Mouse (Mus musculus) cerebellum, adult 11-12 months (tissue): ENCODE measurements around the gene Elfn2.

Experiments
- DNase-seq: peaks from one replicate; pipeline ENCODE4 v3.0.0; 2022

Elfn2 gene

DNA sequence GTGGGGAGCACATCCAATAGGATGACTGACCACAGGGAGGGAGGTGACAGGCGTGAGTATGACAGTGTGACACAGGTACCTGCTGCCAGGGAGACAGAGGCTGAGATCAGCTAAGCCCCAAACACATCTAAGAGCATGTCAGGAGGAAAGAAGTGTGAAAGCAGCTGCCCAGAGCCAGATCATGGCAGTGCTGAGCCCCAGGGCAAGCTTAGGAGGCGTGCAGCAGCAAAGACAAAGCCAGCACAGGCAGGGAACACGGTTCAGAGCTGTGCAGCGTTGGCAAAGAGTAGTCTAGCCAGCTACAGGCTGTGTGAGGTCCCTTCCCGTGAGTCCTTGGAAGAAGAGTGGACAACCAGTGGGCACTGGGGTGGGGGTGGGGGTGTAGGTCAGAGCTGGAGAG is 40.9 kb downstream of the Elfn2 start:
- DNase-seq: no peak

DNA sequence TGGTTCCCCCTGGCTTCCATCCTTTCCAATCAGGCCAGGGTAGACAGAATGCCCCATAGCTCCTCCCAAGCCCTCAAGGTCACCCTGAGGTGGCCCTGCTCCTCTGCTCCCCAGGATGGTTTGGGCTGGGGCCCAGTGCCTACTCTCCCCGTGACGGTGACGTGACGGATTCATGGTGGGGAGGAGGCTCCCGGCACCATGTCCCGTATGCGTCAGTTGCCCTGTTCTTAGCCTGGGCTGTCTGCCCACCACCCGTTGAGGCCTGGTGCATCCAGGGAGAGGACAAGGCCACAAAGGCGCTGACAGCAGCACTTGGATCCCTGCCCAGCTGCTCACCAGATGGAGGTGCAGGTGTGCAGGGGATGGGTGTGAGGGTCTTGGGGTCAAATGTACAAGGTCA is 41.6 kb downstream of the Elfn2 start:
- DNase-seq: peak; percentile 53

- DNase-seq: no peak
Observed at GRCm38 (mm10) chr15:78674912-78675412, 43.6 kb downstream of the Elfn2 start.

DNA sequence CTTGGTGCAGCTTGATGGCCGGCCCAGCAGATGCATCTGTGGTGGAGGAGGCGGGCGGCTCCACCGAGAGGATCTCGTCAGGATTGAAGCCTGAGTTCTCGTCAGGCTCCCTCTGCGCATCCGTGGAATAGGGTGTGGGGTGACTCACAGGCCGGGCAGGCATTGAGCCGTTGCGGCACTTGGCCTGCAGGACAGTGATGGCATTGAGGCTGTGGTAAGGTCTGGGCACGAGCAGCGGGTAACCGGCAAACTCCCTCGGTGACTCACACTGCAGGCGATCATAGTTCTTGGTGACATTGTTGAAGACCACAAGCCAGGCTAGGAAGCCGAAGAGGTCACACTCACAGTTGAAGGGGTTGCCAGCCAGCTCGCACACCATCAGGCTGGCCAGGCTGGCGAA is 45.1 kb downstream of the Elfn2 start:
- no peak for DNase-seq

DNA sequence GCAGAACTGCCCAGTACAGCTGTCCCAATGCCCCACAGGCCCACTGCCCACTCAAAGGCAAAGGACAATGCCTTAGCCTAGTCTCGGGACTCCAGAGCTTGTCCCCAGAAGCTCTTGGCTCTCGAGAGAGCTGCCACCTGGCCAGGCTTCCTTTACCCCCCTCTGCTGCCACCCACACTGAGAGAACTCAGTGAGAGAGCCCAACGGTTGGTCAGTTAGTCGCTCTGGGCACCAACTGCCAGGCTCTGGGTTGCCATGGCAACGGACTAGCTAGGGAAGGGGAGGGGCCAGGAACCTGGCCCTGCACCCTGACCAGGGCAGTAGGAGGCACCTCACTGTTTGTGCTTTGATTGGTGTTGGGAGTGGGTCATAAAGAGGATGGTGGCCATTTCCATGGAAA is 48.2 kb downstream of the Elfn2 start:
- peak; percentile 45 for DNase-seq

GRCm38 (mm10) chr15:78669221-78669871 is 49.2 kb downstream of the Elfn2 start:
- no peak for DNase-seq

- DNase-seq: no peak
Observed at GRCm38 (mm10) chr15:78664268-78664667, 54.3 kb downstream of the Elfn2 start.

- no peak for DNase-seq
Observed at GRCm38 (mm10) chr15:78651169-78651568, 67.4 kb downstream of the Elfn2 start.

DNA sequence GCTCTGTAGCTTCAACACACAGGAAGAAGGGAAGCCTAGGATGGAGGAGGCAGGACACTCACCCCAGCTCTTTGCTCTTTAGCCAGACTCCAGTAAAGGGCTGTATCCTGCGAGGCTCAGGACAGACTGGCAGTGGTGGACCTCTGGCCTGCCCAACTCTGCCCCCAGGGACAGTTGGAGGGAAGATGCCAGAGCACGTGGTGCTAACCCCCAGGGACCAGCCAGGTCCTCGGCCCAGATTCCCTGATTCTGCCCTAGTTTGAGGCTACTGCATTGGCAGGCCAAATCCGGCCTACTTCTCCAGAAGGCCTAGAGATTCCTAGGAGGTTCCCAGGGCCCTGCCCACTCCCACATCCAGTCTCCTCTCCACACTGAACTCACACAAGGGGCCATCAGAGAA is 70.8 kb downstream of the Elfn2 start:
- DNase-seq: no peak

GRCm38 (mm10) chr15:78644606-78645005 is 74.0 kb downstream of the Elfn2 start:
- DNase-seq: no peak

- DNase-seq: no peak
Observed at GRCm38 (mm10) chr15:78643633-78644032, 74.9 kb downstream of the Elfn2 start.

DNA sequence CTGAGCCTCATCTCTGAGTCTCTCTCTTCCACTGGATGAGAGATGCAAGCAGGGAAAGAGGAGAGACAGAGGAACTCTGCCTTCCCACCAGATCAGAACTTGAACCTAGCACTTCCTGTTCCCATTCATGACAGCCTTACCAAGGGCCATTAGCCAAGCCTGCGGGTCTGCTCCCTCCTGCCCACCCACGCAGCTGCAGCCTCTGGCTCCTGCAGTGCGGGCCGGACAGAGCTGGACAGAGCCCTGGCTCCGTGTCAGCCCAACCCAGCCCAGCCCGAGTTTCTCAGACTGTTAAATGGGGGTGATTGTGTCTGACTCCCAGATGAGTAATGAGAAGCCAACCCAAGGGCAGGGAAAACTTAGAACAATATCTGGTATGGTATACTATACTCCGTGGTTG is 83.3 kb downstream of the Elfn2 start:
- DNase-seq: no peak

- no peak for DNase-seq
Observed at GRCm38 (mm10) chr15:78634095-78634737, 84.4 kb downstream of the Elfn2 start.

DNA sequence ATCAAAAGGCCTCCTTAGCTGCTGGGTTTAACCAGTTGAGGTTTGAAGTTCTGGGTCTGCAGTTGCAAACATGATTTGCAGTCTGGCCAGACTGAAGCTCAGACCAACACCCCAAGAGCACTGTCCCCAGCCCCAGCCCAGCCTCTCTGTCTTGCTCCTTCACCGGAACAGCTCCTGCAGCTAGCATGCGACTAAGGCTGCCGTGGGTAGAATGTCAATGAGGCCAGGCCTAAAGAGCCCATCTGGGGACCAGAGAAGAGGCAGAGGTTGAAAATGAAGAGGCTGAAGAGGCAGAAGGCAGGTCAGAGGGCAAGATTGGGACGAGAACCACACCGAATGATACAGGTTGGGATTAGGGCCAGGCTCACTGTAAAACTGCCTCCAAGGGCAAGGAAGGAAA is 85.2 kb downstream of the Elfn2 start:
- DNase-seq: no peak

DNA sequence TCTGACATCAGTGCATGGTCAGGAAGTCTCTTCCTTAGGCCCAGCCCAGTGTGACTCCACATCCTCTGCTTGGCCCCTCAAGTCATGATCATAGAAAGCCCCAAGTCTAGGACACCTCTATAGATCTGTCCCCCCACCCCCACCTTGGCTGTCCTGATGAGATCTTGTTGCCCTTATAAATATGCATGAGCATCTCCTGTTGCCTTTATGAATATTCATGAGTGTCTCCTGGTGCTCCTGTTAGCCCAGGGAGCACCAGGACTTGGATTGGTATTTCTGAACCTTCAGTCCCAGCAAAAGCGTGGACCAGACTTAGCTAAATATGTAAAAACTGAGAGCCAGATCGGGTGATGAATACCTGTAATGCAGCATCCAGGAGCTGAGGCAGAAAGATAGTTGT is 86.2 kb downstream of the Elfn2 start:
- no peak for DNase-seq

- DNase-seq: no peak
Observed at GRCm38 (mm10) chr15:78626285-78626684, 92.3 kb downstream of the Elfn2 start.

DNA sequence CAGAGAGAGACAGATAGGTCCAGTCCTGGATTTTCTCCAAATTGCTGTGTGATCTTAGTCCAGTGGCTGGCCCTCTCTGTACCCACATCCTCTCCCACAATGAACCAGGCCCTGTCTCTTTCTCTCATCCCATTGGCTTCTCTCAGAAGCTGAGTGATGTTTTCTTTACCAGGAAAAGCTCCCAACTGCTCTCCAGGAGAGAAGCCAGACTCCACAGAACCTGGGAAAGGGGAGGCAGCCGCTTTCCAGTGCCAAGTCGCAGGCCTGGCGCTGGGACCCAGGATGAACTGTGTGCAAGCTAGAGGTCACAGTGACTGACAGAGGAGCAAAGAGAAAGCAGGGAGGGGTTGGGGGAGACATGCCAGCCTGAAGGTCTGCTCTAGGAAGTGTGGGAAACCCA is 93.6 kb downstream of the Elfn2 start:
- DNase-seq: no peak

- DNase-seq: peak; percentile 33
Observed at GRCm38 (mm10) chr15:78624431-78624950, 94.1 kb downstream of the Elfn2 start.

GRCm38 (mm10) chr15:78623426-78623825 is 95.1 kb downstream of the Elfn2 start:
- peak; percentile 32 for DNase-seq
